In genomic region chr8:94205736-94206135, GRCm38 (mm10) we compare ENCODE assay signal across 9 mouse cellular contexts. TPM values are rescaled to one million over a fixed set of nuclear protein-coding genes. Genes with fewer than 3 reads are reported as not detected.
DNase-seq lines count a peak whose midpoint lies in the region; ATAC-seq lines count a peak whose summit lies in the region.
"Had no signal": no experiment of that assay in that cellular context is flagged by ENCODE, and none has a peak within 500 bp of the region (broad histone marks: within the 10 kb centered on the region; RNA-seq: fewer than 3 reads in every experiment).

No protein-coding gene starts in this region.

- WGBS in heart, embryonic 11.5 days (ENCODE audit: insufficient replicate concordance) = 13% methylated on average over 5 of the region's 5 CpGs

- peak; percentile 62 for DNase-seq in layer of hippocampus, adult 11-12 months (ENCODE audit: low spot score)
- DNase-seq in layer of hippocampus, adult 9-10 months (ENCODE audit: low spot score) = no peak
- DNase-seq in adrenal gland, adult 2 months = peak; percentile 75
- DNase-seq in embryo, embryonic 10 days (ENCODE audit: low spot score) = peak; percentile 90
- peak; percentile 85 to 86 for DNase-seq in kidney, postnatal 4 days
- peak; percentile 54 for DNase-seq in spleen, adult 12 weeks (ENCODE audit: low spot score)

- 0 out of 2 replicates have a peak overlapping the region, but pooled peaks have one; percentile 16 for H3K9ac ChIP-seq in heart, embryonic 11.5 days (ENCODE audit: low read depth, low read length)

- H3K9me3 ChIP-seq in heart, embryonic 11.5 days (replicated peaks; ENCODE audit: control insufficient read depth, low read length) = no peaks in the 10 kb centered on the region
- H3K9me3 ChIP-seq: megakaryocyte, embryonic 14.5 days had no signal

- no peaks in the 10 kb centered on the region for H3K36me3 ChIP-seq in heart, embryonic 11.5 days (ENCODE audit: control insufficient read depth, insufficient read depth, low read length)

- H3K4me2 ChIP-seq in heart, embryonic 11.5 days = no peak overlapping the region

- H3K27ac ChIP-seq in heart, embryonic 11.5 days (ENCODE audit: low read depth, low read length) = no peak overlapping the region

- H3K27me3 ChIP-seq in heart, embryonic 11.5 days (ENCODE audit: control insufficient read depth, insufficient read depth, low read length) = peaks cover 2% of the 10 kb centered on the region; the same call in 1 of the 2 replicates

- no peaks in the 10 kb centered on the region for H3K4me1 ChIP-seq in heart, embryonic 11.5 days (ENCODE audit: control insufficient read depth, insufficient read depth, low read length)

- H3K4me3 ChIP-seq in heart, embryonic 11.5 days (ENCODE audit: low read depth, low read length) = no peak overlapping the region
- H3K4me3 ChIP-seq: megakaryocyte, embryonic 14.5 days had no signal

- peak; percentile 42; the same call in 1 of the 2 replicates for ATAC-seq in heart, embryonic 11.5 days (replicated peaks; ENCODE audit: insufficient number of reproducible peaks, low FRiP score, low TSS enrichment)
- ATAC-seq in megakaryocyte, adult 5-6 weeks (ENCODE audit: poor library complexity, severe bottlenecking) = peak; percentile 98

RNA-seq across cellular contexts. Expression of gene Nup93, which starts 8.6 kb away (rescaled TPM):
- total RNA-seq in adrenal gland, adult 2 months (2021) = 10 to 100 TPM; 12.3 to 17.5 TPM
- 5.3 and 5.4 TPM in 2 replicates for polyA plus RNA-seq in adrenal gland, adult 2 months (2012; rRNA removed)
- polyA plus RNA-seq in heart, embryonic 11.5 days (2014; fragmentation: Nextera tagmentation; extraction: Ambion mirVana) = 73.4 and 79.1 TPM in 2 replicates
- 15.8 and 17.7 TPM in 2 replicates for total RNA-seq in megakaryocyte, adult 5-6 weeks (2015)
- 22.9 and 24.1 TPM in 2 replicates for total RNA-seq in megakaryocyte, adult 5-6 weeks (2017)

RNA-seq across cellular contexts. Expression of gene Mt1, which starts 26.9 kb away (rescaled TPM):
- 100 to 1,000 TPM; 282 to 394 TPM for total RNA-seq in adrenal gland, adult 2 months (2021)
- polyA plus RNA-seq in adrenal gland, adult 2 months (2012; rRNA removed) = 895 and 922 TPM in 2 replicates
- 270 and 395 TPM in 2 replicates for polyA plus RNA-seq in heart, embryonic 11.5 days (2014; fragmentation: Nextera tagmentation; extraction: Ambion mirVana)
- 18.6 and 24.3 TPM in 2 replicates for total RNA-seq in megakaryocyte, adult 5-6 weeks (2015)
- 32.5 and 48.1 TPM in 2 replicates for total RNA-seq in megakaryocyte, adult 5-6 weeks (2017)

RNA-seq across cellular contexts. Expression of gene Mt2, which starts 33.3 kb away (rescaled TPM):
- total RNA-seq in adrenal gland, adult 2 months (2021) = 100 to 1,000 TPM; 158 to 202 TPM
- 19.3 and 19.6 TPM in 2 replicates for polyA plus RNA-seq in adrenal gland, adult 2 months (2012; rRNA removed)
- polyA plus RNA-seq in heart, embryonic 11.5 days (2014; fragmentation: Nextera tagmentation; extraction: Ambion mirVana) = 58.5 and 102 TPM in 2 replicates
- total RNA-seq in megakaryocyte, adult 5-6 weeks (2015) = 0.76 and 2.8 TPM in 2 replicates
- 2.0 and 4.2 TPM in 2 replicates for total RNA-seq in megakaryocyte, adult 5-6 weeks (2017)

RNA-seq across cellular contexts. Expression of gene Mt3, which starts 53.3 kb away (rescaled TPM):
- total RNA-seq in adrenal gland, adult 2 months (2021) = 1 to 10 TPM; 4.1 to 4.7 TPM
- 1.0 and 1.9 TPM in 2 replicates for polyA plus RNA-seq in adrenal gland, adult 2 months (2012; rRNA removed)
- 22.7 TPM in 2 replicates for polyA plus RNA-seq in heart, embryonic 11.5 days (2014; fragmentation: Nextera tagmentation; extraction: Ambion mirVana)
- total RNA-seq in megakaryocyte, adult 5-6 weeks (2015) = not detected in 2 replicates
- not detected in 2 replicates for total RNA-seq in megakaryocyte, adult 5-6 weeks (2017)

Comparison
In these comparisons a context has a peak if more than half of its experiments do, and no peak if none do; other contexts are left out.
1. RNA of gene Mt1, which starts 26.9 kb away (total RNA-seq): 282 to 394 TPM in adrenal gland, adult 2 months; 18.6 to 48.1 TPM in megakaryocyte, adult 5-6 weeks; every median in the first group is over 4 times any median in the second.
2. RNA of gene Mt2, which starts 33.3 kb away (total RNA-seq): 158 to 202 TPM in adrenal gland, adult 2 months; 0.76 to 4.2 TPM in megakaryocyte, adult 5-6 weeks; every median in the first group is over 10 times any median in the second.